Mouse (Mus musculus) 3T3-L1 (cell line): ENCODE data around the gene Atp1a3.
"Not testable (repeated sequence)": the region's sequence is repeated elsewhere in the genome, so short reads cannot be mapped to it uniquely, and the experiment has no call there.

Source experiments
- DNase-seq: peaks from one replicate; pipeline ENCODE4 v3.0.0-alpha.2; 2015; ENCODE audit warnings: low read depth, low spot score

Atp1a3 gene

GRCm38 (mm10) chr7:25005421-25006065 lies at the start of gene Atp1a3:
Gene Atp1a3 (minus strand): TSS chr7:25005958.
- no peak for DNase-seq

- DNase-seq, result no peak
These were observed 46.8 kb upstream of the Atp1a3 start for GRCm38 (mm10) chr7:25052587-25052986.

GRCm38 (mm10) chr7:25049295-25049930 lies 43.7 kb upstream of the Atp1a3 start:
- no peak for DNase-seq

GRCm38 (mm10) chr7:25047363-25047762 lies 41.6 kb upstream of the Atp1a3 start:
- peak; percentile 42 for DNase-seq

GRCm38 (mm10) chr7:25044599-25044998 lies 38.8 kb upstream of the Atp1a3 start:
- DNase-seq, result not testable (repeated sequence)

- no peak for DNase-seq
These were observed 36.2 kb upstream of the Atp1a3 start for GRCm38 (mm10) chr7:25041921-25042320.

- DNase-seq, result peak; percentile 78
These were observed 30.2 kb upstream of the Atp1a3 start for GRCm38 (mm10) chr7:25035916-25036315.

GRCm38 (mm10) chr7:25034796-25035195 lies 29.0 kb upstream of the Atp1a3 start:
- no peak for DNase-seq

- no peak for DNase-seq
These were observed 25.8 kb upstream of the Atp1a3 start for GRCm38 (mm10) chr7:25031528-25031927.

GRCm38 (mm10) chr7:25030032-25030753 lies 24.4 kb upstream of the Atp1a3 start:
- peak; percentile 80 for DNase-seq

- DNase-seq, result peak; percentile 70
These were observed 20.7 kb upstream of the Atp1a3 start for GRCm38 (mm10) chr7:25026452-25026851.

GRCm38 (mm10) chr7:25025855-25026439 lies 20.2 kb upstream of the Atp1a3 start:
- peak; percentile 73 for DNase-seq

- no peak for DNase-seq
These were observed 5.8 kb upstream of the Atp1a3 start for GRCm38 (mm10) chr7:25011592-25011991.

GRCm38 (mm10) chr7:25010090-25010913 lies 4.5 kb upstream of the Atp1a3 start:
- DNase-seq, result no peak

GRCm38 (mm10) chr7:25009099-25009700 lies 3.4 kb upstream of the Atp1a3 start:
- no peak for DNase-seq

GRCm38 (mm10) chr7:25008635-25009034 lies 2.9 kb upstream of the Atp1a3 start:
- peak; percentile 29 for DNase-seq

GRCm38 (mm10) chr7:25007609-25008374 lies 2.0 kb upstream of the Atp1a3 start:
- no peak for DNase-seq

GRCm38 (mm10) chr7:25006586-25007364 lies 1.0 kb upstream of the Atp1a3 start:
- peak; percentile 28 for DNase-seq

GRCm38 (mm10) chr7:25006171-25006570 lies 413 bp upstream of the Atp1a3 start:
- no peak for DNase-seq
